Mouse (Mus musculus) heart, postnatal 0 days (tissue): ENCODE measurements around the gene Slc18a3. TPM values are rescaled to one million over a fixed set of nuclear protein-coding genes. Genes with fewer than 3 reads are reported as not detected.
A peak's percentile ranks its signal among the peaks of the same experiment; 100 is the strongest.

Source experiments
- ATAC-seq: fragments of 200-750 bp; cut with Nextera tagmentation; 2 replicates; pipeline ENCODE4 v1.8.0; 2017; ENCODE audit warnings: low read depth, moderate number of reproducible peaks, moderate library complexity; ENCODE audit not compliant: insufficient read depth
- DNase-seq: peaks from one replicate; pipeline ENCODE4 v3.0.0-alpha.2; 2016; ENCODE audit warnings: low spot score
- H3K27ac ChIP-seq: fragments of 300-500 bp; sonication (generic); 2 replicates; pipeline ENCODE4 v1.5.1; 2014; ENCODE audit warnings: low read depth, mild to moderate bottlenecking
- H3K27me3 ChIP-seq: fragments of 300-500 bp; sonication (generic); 2 replicates; pipeline ENCODE4 v1.6.1; 2014; ENCODE audit warnings: low read length, mixed read lengths; ENCODE audit not compliant: control insufficient read depth, insufficient read depth
- H3K36me3 ChIP-seq: fragments of 300-500 bp; sonication (generic); replicated peaks from 2 replicates; pipeline ENCODE4 v1.6.1; 2014; ENCODE audit warnings: low read length, mixed read lengths; ENCODE audit not compliant: control insufficient read depth, insufficient read depth
- H3K4me1 ChIP-seq: fragments of 300-500 bp; sonication (generic); 2 replicates; pipeline ENCODE4 v1.6.1; 2014; ENCODE audit warnings: antibody characterized with exemption; ENCODE audit not compliant: control insufficient read depth, insufficient read depth
- H3K4me2 ChIP-seq: fragments of 300-500 bp; sonication (generic); 2 replicates; pipeline ENCODE4 v1.6.1; 2014; ENCODE audit warnings: low read depth, mild to moderate bottlenecking, low read length, moderate library complexity
- H3K4me3 ChIP-seq: fragments of 300-500 bp; sonication (generic); 2 replicates; pipeline ENCODE4 v1.5.1; 2014; ENCODE audit warnings: low read depth, low read length
- H3K9ac ChIP-seq: fragments of 300-500 bp; sonication (generic); replicated peaks from 2 replicates; pipeline ENCODE4 v1.6.1; 2014; ENCODE audit warnings: low read depth, low read length, mixed read lengths
- H3K9me3 ChIP-seq: fragments of 300-500 bp; sonication (generic); replicated peaks from 2 replicates; pipeline ENCODE4 v1.6.1; 2016; ENCODE audit warnings: low read length; ENCODE audit not compliant: control insufficient read depth
- CTCF ChIP-seq: IDR thresholded peaks from 2 replicates; pipeline ENCODE4 v1.5.1; 2016; ENCODE audit warnings: antibody characterized with exemption, control low read depth, low read depth
- EP300 ChIP-seq: IDR thresholded peaks from 2 replicates; pipeline ENCODE4 v1.6.1; 2016; ENCODE audit warnings: antibody characterized with exemption, low read depth
- WGBS: fragments of 180-500 bp; shearing (Covaris S2); extraction: QIAGEN DNeasy Blood & Tissue Kit; methylation state at CpG from one replicate; pipeline ENCODE4 v1.1.7; 2014; 5-methylcytosine and 5-hydroxymethylcytosine counted together
- polyA plus RNA-seq: library from polyadenylated mRNA; unstranded; fragments of >200 nt; fragmentation: Nextera tagmentation; extraction: Ambion mirVana; gene quantifications from 2 replicates; pipeline ENCODE4 v1.2.1, GENCODE M21; 2015
- total RNA-seq: library from RNA; depleted of rRNA; stranded (reverse); fragments of >200 nt; gene quantifications from 2 replicates; pipeline ENCODE4 v1.2.3, GENCODE M21; 2014; ENCODE audit warnings: low replicate concordance

Slc18a3 gene
- total and polyA plus RNA-seq, 2 experiments from 2014 or later, result 0.15 TPM; not detected in 1

GRCm38 (mm10) chr14:32443446-32443845 lies 21.2 kb downstream of the Slc18a3 start:
- WGBS, result 19% methylated on average over 8 of the region's 8 CpGs
- H3K27ac ChIP-seq, result no peak overlapping the region

GRCm38 (mm10) chr14:32439744-32440143 lies 24.9 kb downstream of the Slc18a3 start:
- DNase-seq (no peak), ATAC-seq (no peak)
- Histone ChIP-seq H3K9ac (no peak overlapping the region), H3K9me3 (no peaks in the 10 kb centered on the region), H3K4me1 (no peaks in the 10 kb centered on the region), H3K27ac (no peak overlapping the region), H3K4me3 (no peak overlapping the region), H3K27me3 (0 out of 2 replicates have a peak, but pooled peaks cover 4% of the 10 kb centered on the region), H3K36me3 (no peaks in the 10 kb centered on the region), H3K4me2 (no peak overlapping the region)
- 41% methylated on average over 3 of the region's 3 CpGs for WGBS
- TF ChIP-seq EP300 (no peak), CTCF (no peak)

More at GRCm38 (mm10) chr14:32443446-32443845, 21.2 kb downstream of the Slc18a3 start:
- Histone ChIP-seq H3K27me3 (0 out of 2 replicates have a peak, but pooled peaks cover 4% of the 10 kb centered on the region), H3K9me3 (no peaks in the 10 kb centered on the region), H3K36me3 (no peaks in the 10 kb centered on the region), H3K9ac (no peak overlapping the region), H3K4me2 (no peak overlapping the region), H3K4me3 (no peak overlapping the region), H3K4me1 (no peaks in the 10 kb centered on the region)
- no peak for TF ChIP-seq EP300
- no peak for TF ChIP-seq CTCF
- DNase-seq, result no peak
- no peak for ATAC-seq

- TF ChIP-seq EP300, result no peak
- TF ChIP-seq CTCF, result no peak
- no peak for DNase-seq
- ATAC-seq, result no peak
- Histone ChIP-seq H3K9ac (no peak overlapping the region), H3K36me3 (no peaks in the 10 kb centered on the region), H3K4me1 (no peaks in the 10 kb centered on the region), H3K4me2 (no peak overlapping the region), H3K27me3 (0 out of 2 replicates have a peak, but pooled peaks cover 4% of the 10 kb centered on the region), H3K9me3 (no peaks in the 10 kb centered on the region), H3K4me3 (no peak overlapping the region), H3K27ac (no peak overlapping the region)
- 65% methylated on average over 5 of the region's 5 CpGs for WGBS
Observed at GRCm38 (mm10) chr14:32439316-32439715, 25.3 kb downstream of the Slc18a3 start.

- DNase-seq (no peak), ATAC-seq (no peak)
- Histone ChIP-seq H3K36me3 (no peaks in the 10 kb centered on the region), H3K27ac (no peak overlapping the region), H3K27me3 (0 out of 2 replicates have a peak, but pooled peaks cover 4% of the 10 kb centered on the region), H3K4me2 (no peak overlapping the region), H3K4me3 (no peak overlapping the region), H3K9ac (no peak overlapping the region), H3K4me1 (no peaks in the 10 kb centered on the region), H3K9me3 (0 out of 2 replicates have a peak, but pooled peaks cover 5% of the 10 kb centered on the region)
- TF ChIP-seq CTCF, result peak; percentile 19; the same call in 1 of the 2 replicates
- TF ChIP-seq EP300, result no peak
- WGBS, result 37% methylated on average over 5 of the region's 5 CpGs
Observed at GRCm38 (mm10) chr14:32437352-32437793, 27.3 kb downstream of the Slc18a3 start.

- no peak for DNase-seq
- no peak for ATAC-seq
- TF ChIP-seq CTCF, result no peak
- TF ChIP-seq EP300, result no peak
- Histone ChIP-seq H3K9me3 (0 out of 2 replicates have a peak, but pooled peaks cover 5% of the 10 kb centered on the region), H3K4me1 (no peaks in the 10 kb centered on the region), H3K9ac (no peak overlapping the region), H3K36me3 (no peaks in the 10 kb centered on the region), H3K4me3 (no peak overlapping the region), H3K27ac (no peak overlapping the region), H3K27me3 (no peaks in the 10 kb centered on the region), H3K4me2 (no peak overlapping the region)
- 44% methylated on average over 8 of the region's 8 CpGs for WGBS
Observed at GRCm38 (mm10) chr14:32429030-32429602, 35.5 kb downstream of the Slc18a3 start.

- Histone ChIP-seq H3K9me3 (no peaks in the 10 kb centered on the region), H3K4me3 (no peak overlapping the region), H3K9ac (no peak overlapping the region), H3K4me1 (no peaks in the 10 kb centered on the region), H3K4me2 (no peak overlapping the region), H3K36me3 (no peaks in the 10 kb centered on the region), H3K27me3 (no peaks in the 10 kb centered on the region), H3K27ac (no peak overlapping the region)
- ATAC-seq (no peak), DNase-seq (no peak)
- TF ChIP-seq CTCF (no peak), EP300 (no peak)
- 82% methylated on average over 7 of the region's 7 CpGs for WGBS
Observed at GRCm38 (mm10) chr14:32423946-32424345, 40.7 kb downstream of the Slc18a3 start.
